Mouse (Mus musculus) spleen, postnatal 10 days (tissue): ENCODE data around the gene Pkhd1.
"Not testable (repeated sequence)": the region's sequence is repeated elsewhere in the genome, so short reads cannot be mapped to it uniquely, and the experiment has no call there.

Source experiments
- DNase-seq, 2 experiments: peaks; one replicate each; pipeline ENCODE4 v3.0.0; 2021 to 2022; ENCODE audit warnings: low spot score in 2 of 2

Pkhd1 gene

DNA sequence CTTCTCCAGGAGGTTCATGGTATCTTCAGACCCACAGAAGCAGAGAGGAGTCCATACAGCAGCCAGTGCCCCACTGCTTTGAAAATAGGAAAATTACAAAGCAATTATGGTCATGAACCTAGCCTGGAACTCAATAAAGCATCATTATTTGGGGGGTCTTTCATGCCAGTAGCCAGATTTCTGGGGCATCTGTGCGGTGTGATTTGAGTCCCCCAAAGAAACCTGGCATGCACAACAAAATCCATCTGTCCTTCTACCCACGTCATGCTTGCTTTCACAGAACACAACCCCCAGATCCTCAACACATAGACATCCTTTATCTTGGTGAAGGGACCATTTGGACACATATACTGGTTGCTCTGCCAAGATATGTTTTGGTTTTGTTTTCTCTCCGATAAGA, 316.2 kb downstream of the Pkhd1 start:
- DNase-seq: no peak

DNA sequence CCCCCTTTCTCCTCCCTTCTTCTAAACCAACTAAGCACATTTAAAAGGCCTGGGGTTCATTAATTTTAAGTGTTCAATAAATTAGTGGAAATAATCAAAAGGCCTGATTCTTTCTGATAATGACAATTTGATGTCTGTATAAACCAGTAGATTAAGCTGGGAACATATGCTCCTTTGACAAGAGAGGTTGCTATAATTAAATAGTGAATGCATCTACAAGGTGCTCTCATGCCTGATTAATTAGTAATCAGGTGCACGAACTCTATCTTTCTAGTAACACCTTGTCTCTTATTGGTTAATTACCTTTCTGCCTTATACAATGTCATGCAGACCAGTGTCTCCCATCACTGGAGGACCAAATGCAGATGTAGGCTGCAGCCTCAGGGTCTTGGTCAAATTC, 329.2 kb downstream of the Pkhd1 start:
- no peak for DNase-seq

DNA sequence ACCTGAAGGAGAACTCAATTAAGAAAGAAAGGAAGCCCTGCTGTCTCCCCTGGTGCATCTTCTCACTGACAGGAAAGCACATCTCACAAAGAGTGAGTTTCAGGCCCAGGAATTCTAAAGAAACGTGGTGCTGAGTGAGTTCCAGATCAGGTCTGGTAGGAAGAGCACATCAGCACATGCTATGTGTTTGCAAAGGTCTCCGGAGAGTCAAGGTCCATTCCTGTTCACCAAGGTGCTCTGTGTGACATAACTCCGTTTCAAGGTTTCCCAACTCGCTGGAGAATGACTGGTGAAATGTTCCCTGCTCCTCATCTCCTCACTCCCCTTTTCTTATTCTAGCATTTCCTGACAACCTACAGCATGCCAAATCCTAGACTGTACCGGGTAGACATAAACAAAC, 357.5 kb downstream of the Pkhd1 start:
- DNase-seq: no peak

DNA sequence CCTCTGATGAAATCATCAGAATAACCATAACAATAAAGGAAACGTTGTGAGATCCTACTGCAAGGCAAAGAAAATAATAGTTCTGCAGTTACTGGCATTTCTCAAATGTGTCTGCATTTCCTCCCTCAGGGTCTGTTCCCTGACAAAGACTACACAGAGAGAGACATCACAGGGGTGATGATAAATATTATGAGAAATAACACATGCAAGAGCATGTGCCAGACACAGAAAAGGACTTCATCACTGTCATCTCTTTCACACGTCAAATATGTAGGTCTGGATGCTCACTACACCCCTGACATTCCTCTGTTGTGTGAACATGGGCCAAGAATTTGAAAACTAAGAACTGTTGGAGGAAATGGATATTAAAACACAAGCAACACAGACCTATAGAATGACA, 369.7 kb downstream of the Pkhd1 start:
- DNase-seq: no peak

DNA sequence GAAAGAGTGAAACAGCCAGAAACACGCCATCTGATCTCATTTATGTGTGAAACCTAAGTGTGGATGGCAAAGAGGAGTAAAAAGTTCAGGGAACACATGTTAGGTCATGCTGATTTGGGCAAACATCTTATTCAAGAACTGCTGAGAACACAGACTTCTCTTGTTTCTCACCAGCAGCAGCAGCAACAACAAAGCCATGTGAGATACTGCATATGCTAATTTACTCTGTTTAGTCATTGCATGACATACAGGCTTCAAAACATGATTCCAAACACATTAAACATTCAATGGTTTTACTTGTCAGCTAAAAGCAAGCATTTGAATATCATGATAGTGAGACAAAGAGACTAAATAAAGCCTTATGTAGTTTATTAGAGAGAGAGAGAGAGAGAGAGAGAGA, 401.2 kb downstream of the Pkhd1 start:
- no peak for DNase-seq

DNA sequence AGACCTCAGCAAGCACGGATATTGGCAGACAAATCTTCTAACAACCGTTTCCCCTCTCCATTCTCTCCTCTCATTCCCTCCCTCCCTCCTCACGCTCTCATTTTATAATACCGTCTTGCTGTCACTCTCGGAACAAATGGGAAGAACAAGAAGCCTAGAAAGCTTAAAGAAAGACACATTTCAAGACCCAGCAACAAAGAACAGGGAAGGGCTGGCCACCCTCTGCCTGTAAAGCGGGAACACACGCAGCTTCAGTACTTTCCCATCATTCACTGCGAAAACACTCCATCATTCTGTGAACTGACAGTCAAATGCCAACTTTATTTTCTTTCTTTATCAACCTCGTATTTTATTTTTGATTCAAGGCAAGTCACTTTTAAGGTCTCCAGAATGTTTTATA, 427.4 kb downstream of the Pkhd1 start:
- DNase-seq: no peak

DNA sequence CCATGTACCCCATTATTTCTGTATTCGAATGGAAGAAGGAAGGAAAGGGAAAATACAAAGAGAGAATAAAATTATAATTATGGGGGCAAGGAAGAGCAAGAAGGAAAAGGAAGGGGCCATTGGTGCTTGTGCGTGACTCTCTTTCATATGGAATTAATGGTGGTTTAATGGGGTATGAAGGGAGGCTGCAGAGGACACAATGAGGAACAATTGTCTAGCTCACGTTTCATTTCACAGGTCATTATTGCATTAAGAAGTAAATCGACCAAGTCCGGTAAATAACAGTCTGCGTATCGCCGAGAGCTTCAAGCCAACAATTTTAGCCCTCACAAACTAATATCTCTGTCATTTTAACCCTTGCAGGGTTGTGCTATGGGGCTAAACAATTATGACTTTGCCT, 437.7 kb downstream of the Pkhd1 start:
- no peak for DNase-seq

DNA sequence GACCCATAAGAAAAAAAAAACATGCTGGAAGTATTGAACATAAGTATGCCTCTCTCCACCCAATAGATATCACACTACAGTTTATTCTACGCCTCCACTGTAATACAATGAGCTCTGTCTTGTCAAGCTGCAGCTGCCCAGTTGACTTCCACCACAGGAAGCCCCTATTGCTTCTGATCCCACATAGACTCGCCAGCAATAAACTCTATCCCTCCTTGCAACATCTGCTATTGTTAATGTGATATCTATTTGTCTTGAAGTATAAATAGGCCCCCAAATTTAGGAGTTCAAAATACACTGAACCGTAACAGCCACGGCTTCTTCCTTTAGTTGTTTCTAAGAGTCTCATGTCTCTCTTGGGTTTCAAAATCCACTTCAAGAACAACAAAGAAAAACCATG, 446.7 kb downstream of the Pkhd1 start:
- no peak for DNase-seq

DNA sequence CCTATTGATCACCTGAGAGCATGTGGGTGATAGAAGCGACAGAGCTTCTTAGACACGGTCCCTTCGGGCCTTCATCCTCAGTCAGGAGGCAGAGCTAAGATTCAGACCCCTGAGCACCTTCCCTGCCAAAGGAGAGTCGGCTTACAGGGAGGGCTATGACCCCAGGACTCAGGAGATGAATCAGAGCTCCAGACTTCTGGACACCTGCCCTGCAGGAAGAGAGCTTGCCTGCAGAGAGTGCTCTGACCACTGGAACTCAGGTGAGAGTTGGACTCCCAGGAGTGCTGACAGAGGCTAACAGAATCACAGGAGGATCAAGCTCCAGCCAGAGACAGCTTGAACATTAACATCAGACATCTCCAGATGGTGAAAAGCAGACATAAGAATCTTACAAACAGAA, 467.2 kb downstream of the Pkhd1 start:
- not testable (repeated sequence) for DNase-seq

DNA sequence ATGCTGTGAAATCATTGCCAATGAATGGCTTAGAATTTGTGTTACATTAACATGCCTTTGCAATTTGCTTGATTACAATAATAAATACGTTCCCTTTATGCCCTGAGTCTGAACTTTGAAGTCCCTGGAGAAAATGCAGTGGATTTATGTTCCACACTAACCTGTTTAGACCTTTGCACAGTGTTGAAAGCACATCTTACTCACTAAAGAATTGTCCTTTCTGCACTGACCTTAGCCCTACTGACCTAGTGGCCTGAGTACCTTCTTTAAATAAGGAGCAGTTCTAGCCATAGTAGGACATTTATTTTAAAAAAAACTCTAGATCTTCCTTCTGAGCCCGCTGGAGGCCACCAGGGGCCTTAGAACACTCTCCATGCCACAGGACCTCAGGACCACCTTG, 467.8 kb downstream of the Pkhd1 start:
- DNase-seq: no peak

DNA sequence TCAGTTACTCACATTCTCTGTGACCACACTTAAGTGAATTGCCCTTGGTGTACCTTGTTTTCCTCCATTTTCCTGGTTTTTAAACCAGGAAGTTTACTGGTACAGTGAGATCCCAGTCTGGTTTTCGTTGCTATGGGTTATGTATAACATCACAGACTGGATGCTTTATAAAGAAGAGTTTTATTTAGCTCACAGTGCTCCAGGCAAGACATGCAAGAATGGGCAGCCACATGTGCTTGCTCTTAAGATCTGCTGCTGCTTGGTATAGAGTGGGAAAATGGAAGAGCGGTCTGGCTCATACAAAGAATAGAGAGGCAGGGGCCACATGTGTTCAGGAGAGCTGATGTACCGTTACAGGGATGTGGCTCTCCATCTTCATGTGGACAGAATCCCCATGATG, 481.7 kb downstream of the Pkhd1 start:
- DNase-seq: no peak

DNA sequence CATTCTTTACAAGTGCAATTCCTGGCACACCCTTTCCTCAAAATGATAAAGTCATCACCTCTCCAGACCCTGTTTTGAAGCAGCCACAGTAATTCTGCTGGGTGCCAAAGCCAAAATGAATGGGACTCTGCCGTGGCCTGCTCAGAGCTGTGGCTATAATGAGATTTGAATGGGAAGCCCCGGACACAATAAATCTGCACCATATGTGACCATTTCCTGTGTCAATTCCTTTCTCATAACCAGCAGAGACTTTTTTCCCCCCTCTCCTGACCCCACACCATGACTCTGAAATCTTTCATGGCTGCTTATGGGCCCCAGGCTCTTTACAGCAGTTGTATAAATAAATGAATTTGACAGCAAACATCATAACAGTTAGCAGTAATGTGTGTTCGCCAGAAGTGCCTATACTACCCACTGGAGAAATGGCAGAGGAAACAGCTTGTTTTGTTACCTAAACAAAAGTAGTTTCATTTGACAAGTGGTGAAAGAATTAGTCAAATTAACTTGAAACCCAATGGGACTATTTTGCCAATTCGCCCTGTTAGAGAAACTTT, 482.7 kb downstream of the Pkhd1 start:
- no peak for DNase-seq

DNA sequence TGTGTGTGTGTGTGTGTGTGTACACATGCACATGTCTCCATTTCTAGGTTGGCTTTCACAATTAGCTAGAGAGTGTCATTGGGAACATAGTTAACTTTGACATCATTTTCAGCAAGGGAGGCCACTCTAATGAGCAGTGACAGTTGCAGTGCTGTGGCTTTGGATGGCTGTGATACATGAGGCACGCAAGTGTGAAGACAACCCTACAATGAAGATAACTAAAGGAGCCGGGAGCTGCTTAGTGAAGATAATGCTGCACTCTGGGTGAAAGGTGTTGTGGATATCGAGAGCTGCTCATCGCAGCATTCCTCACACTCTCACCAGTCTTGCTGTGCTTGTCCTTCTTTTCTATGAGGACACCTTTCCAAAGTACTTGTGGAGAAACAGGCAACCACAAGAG, 484.2 kb downstream of the Pkhd1 start:
- DNase-seq: no peak

DNA sequence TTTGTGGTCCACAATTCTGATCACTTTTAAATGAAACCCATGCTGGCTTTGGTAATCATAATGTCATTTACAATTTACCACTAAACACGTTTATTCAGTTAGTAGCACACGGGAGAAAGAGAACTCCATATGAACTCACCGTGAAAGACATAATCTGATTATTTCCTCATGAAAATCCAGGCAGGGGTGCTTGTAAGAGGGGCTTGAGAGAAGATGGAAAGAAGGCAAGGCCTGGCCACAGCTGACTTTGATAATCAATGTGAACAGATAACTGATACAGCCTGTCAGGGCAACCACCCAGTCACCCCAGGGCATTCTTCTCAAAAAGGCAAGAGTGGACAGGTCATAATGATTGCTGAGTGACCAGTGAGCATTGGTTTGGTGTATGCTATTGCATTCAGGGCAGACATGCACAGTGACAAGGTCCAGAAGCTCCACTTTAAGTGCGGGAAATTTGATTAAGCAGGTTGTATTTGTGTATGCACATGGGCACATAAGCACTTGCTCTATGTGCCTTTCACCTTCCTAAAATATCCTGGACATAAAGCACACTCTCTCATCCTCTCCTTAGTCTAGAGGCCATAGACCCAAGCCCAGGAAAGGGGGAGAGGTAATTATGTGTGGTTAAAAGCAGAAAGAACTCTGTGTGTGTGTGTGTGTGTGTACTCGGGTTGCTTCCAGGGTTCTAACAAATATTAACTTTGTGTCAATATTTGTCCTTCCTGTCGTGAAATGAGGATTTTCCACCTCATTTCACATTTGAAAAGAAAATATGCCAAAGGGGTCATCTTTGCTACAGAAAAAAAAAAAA, 485.9 kb downstream of the Pkhd1 start:
- DNase-seq: no peak

DNA sequence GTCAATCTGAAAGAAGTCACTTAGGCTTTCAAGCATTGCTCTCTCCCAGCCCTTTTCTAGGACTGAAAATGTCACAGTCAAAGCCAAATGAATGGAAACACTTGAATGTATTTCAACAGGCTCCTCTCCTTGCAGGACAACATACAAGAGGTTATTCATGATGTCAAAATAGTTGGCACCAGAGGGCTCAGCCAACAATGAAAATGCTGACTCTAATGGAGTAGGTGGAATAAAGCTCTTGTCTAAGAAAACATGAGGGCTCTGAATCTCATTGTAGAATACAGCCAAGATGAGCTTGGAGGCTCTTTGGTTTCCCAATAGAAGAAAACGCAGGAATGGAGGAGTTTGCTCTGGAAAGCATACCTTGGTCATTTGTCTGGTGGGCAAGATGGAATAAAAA, 500.5 kb downstream of the Pkhd1 start:
- no peak for DNase-seq

DNA sequence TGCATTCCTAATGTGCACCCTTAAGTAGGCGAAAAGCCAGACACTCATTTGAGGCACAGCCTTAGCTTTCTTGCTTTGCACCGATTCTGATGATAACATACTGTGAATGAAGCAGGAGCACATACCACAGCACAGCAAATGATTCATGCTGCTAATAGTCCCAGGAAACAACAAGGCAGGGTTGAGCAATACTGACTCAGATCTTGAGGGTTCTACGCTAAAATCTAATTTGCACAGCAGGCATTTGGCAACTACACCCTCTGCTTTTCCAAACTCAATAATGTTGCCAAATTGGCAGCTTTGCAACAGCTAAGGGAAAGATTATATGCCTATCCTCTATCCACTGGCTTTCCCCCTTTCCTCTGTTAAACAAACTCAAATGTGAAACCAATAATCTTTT, 548.1 kb downstream of the Pkhd1 start:
- DNase-seq: no peak

DNA sequence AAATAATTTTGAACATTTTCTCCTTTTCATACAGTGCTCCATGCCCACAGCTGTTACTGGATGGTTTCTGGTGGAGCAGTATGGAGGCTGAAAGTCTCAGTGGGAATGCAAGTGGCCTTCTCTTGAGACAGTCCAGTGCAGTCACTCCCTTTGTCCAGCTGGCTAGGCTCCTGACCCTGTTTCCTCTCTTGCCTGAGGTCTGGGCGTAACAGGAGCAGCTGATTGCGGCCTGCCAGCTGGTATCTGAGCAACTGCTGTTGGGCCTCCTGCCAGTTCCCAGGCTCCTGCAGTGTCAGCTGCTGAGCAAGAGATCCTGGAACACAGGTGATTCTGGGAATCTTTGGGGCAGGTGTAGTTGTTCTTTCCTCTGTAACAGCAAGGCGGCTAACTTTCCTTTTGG, 559.6 kb downstream of the Pkhd1 start:
- DNase-seq: no peak

DNA sequence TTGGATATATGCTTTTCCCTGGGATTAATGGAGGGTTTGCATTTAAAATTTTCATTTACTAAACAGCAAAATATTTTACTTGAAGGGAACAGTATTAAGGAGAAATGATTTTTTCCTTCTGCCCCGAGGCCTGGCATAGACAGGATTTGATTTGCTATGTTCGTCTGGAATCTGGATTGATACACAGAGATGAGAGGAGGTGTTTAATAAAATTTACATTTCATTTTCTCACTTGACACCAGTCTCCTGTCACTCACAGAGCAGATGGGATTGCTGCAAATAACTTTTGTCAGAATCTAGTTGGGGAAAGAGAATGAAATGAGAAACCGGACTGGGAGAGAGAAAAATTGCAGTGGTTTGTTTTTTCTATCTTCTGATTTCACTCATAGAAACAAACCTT, 578.5 kb downstream of the Pkhd1 start:
- no peak for DNase-seq

DNA sequence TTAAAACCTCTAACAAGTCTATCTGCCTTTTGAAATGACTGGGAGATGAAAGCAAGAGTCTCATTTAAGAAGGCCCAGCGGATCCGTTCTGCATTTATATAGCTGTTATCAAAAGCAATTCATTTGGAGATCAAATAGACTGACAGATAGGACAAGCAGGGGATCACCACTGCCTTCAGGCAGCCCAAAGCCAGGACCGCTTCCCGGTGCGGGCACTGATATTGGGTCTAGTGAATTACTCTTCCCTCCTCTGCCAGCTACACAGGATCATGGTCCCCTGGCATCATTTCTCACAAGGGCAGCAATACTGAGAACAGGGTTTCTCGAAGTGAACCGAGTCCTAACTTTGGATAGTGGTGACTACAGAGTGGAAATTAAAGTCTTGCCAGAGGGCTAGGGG, 582.6 kb downstream of the Pkhd1 start:
- DNase-seq: no peak

DNA sequence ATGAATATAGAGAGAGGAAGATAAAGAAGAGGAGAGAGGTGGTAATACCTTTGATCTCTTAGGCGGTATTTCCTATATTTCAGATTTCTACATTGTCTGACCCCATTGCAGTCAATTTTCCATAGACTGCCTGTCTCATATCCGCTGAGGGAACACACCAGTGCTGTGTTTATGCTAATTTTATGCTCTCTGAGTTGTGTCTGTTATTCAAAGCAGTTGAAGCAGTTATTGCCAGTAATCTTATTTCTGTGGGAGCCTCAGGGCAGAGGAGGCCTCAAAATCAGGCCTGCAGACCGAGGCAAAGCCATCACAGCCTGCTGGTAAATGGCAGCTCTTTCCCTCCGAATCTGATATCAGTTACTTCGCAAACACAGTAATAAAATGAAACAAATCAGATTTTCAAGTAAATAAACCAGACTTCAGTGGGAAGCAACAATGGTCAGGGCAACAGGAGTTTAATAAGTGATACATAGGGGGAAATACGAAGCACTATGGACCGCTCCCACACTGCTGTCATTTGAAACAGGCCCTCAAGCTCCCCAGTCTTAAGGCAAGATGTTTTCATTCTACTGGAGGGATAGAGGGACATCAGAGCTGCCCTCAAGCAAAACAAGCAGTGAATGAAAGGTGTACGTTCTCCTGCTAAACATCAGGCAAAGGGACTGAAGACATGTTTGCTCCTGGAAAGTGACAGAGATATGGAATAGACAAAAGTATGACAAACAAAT, 599.5 kb downstream of the Pkhd1 start:
- DNase-seq: no peak

DNA sequence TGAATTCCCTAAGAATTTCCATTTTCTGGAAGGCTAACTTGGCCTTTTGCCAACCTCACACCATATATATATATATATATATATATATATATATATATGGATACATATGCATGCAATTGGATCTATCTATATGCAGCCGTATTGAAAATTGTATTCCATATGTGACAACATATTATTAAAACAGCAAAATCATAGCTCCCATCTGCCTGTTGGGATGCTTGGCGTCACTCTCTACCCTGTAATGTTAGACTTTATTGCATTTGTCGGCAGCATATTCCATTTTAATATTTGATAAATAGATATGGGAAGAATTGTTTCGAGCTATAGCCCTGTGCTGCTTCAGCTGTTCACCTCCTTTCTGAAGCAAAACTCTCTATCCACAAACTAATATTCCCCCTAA, 600.2 kb downstream of the Pkhd1 start:
- no peak for DNase-seq
